Mouse (Mus musculus): ENCODE data around the gene Atp2b4. TPM values are rescaled to one million over a fixed set of nuclear protein-coding genes. Genes with fewer than 3 reads are reported as not detected.

Atp2b4 gene
- polyA plus RNA-seq, 1 experiment from 2014 or later, result 8.2 TPM

- no peak for DNase-seq (ENCODE audit: low spot score)
- no peak for ATAC-seq (replicated peaks; ENCODE audit: low FRiP score)
- Histone ChIP-seq H3K27me3 (ENCODE audit: control insufficient read depth, insufficient read depth, low read length) (no peaks in the 10 kb centered on the region), H3K36me3 (ENCODE audit: control insufficient read depth, insufficient read depth, low read length) (no peaks in the 10 kb centered on the region), H3K4me2 (ENCODE audit: low read depth, low read length, severe bottlenecking) (no peak overlapping the region), H3K27ac (ENCODE audit: low read depth, low read length) (no peak overlapping the region), H3K9me3 (ENCODE audit: control insufficient read depth, low read length) (no peaks in the 10 kb centered on the region), H3K9ac (ENCODE audit: low read length) (no peak overlapping the region), H3K4me1 (replicated peaks; ENCODE audit: control insufficient read depth, insufficient read depth, low read length) (no peaks in the 10 kb centered on the region), H3K4me3 (ENCODE audit: low read depth, low read length) (no peak overlapping the region)
- WGBS, result 87% methylated on average over 7 of the region's 7 CpGs
Measured at GRCm38 (mm10) chr1:133720342-133720741, 80.5 kb downstream of the Atp2b4 start.

- 90% methylated on average over 8 of the region's 8 CpGs for WGBS
- DNase-seq (ENCODE audit: low spot score), result no peak
Measured at GRCm38 (mm10) chr1:133718786-133719185, 82.1 kb downstream of the Atp2b4 start.

GRCm38 (mm10) chr1:133718296-133718695 is 82.5 kb downstream of the Atp2b4 start:
- no peaks in the 10 kb centered on the region for H3K36me3 ChIP-seq (ENCODE audit: control insufficient read depth, insufficient read depth, low read length)
- H3K4me2 ChIP-seq (ENCODE audit: low read depth, low read length, severe bottlenecking), result no peak overlapping the region
- no peak overlapping the region for H3K9ac ChIP-seq (ENCODE audit: low read length)
- no peaks in the 10 kb centered on the region for H3K9me3 ChIP-seq (ENCODE audit: control insufficient read depth, low read length)
- H3K27ac ChIP-seq (ENCODE audit: low read depth, low read length), result no peak overlapping the region
- ATAC-seq (replicated peaks; ENCODE audit: low FRiP score) (no peak), DNase-seq (ENCODE audit: low spot score) (no peak)
- H3K27me3 ChIP-seq (ENCODE audit: control insufficient read depth, insufficient read depth, low read length), result no peaks in the 10 kb centered on the region
- H3K4me1 ChIP-seq (replicated peaks; ENCODE audit: control insufficient read depth, insufficient read depth, low read length), result no peaks in the 10 kb centered on the region
- 85% methylated on average over 3 of the region's 3 CpGs for WGBS
- no peak overlapping the region for H3K4me3 ChIP-seq (ENCODE audit: low read depth, low read length)

More at GRCm38 (mm10) chr1:133718786-133719185, 82.1 kb downstream of the Atp2b4 start:
- Histone ChIP-seq H3K9me3 (ENCODE audit: control insufficient read depth, low read length) (no peaks in the 10 kb centered on the region), H3K9ac (ENCODE audit: low read length) (no peak overlapping the region), H3K36me3 (ENCODE audit: control insufficient read depth, insufficient read depth, low read length) (no peaks in the 10 kb centered on the region), H3K4me3 (ENCODE audit: low read depth, low read length) (no peak overlapping the region), H3K27me3 (ENCODE audit: control insufficient read depth, insufficient read depth, low read length) (no peaks in the 10 kb centered on the region), H3K4me1 (replicated peaks; ENCODE audit: control insufficient read depth, insufficient read depth, low read length) (no peaks in the 10 kb centered on the region), H3K4me2 (ENCODE audit: low read depth, low read length, severe bottlenecking) (no peak overlapping the region), H3K27ac (ENCODE audit: low read depth, low read length) (no peak overlapping the region)
- no peak for ATAC-seq (replicated peaks; ENCODE audit: low FRiP score)

- H3K4me3 ChIP-seq (ENCODE audit: low read depth, low read length), result no peak overlapping the region
- no peak overlapping the region for H3K27ac ChIP-seq (ENCODE audit: low read depth, low read length)
- ATAC-seq (replicated peaks; ENCODE audit: low FRiP score) (no peak), DNase-seq (ENCODE audit: low spot score) (peak; percentile 65)
- H3K36me3 ChIP-seq (ENCODE audit: control insufficient read depth, insufficient read depth, low read length), result no peaks in the 10 kb centered on the region
- H3K27me3 ChIP-seq (ENCODE audit: control insufficient read depth, insufficient read depth, low read length), result no peaks in the 10 kb centered on the region
- no peaks in the 10 kb centered on the region for H3K9me3 ChIP-seq (ENCODE audit: control insufficient read depth, low read length)
- H3K4me2 ChIP-seq (ENCODE audit: low read depth, low read length, severe bottlenecking), result no peak overlapping the region
- no peak overlapping the region for H3K9ac ChIP-seq (ENCODE audit: low read length)
- WGBS, result 28% methylated on average over 7 of the region's 7 CpGs
- H3K4me1 ChIP-seq (replicated peaks; ENCODE audit: control insufficient read depth, insufficient read depth, low read length), result 0 out of 2 replicates have a peak, but pooled peaks cover 3% of the 10 kb centered on the region
Measured at GRCm38 (mm10) chr1:133716464-133716863, 84.4 kb downstream of the Atp2b4 start.

GRCm38 (mm10) chr1:133715191-133715590 is 85.7 kb downstream of the Atp2b4 start:
- no peaks in the 10 kb centered on the region for H3K27me3 ChIP-seq (ENCODE audit: control insufficient read depth, insufficient read depth, low read length)
- 86% methylated on average over 1 of the region's 1 CpGs for WGBS
- 0 out of 2 replicates have a peak, but pooled peaks cover 3% of the 10 kb centered on the region for H3K4me1 ChIP-seq (replicated peaks; ENCODE audit: control insufficient read depth, insufficient read depth, low read length)
- no peak overlapping the region for H3K27ac ChIP-seq (ENCODE audit: low read depth, low read length)
- H3K36me3 ChIP-seq (ENCODE audit: control insufficient read depth, insufficient read depth, low read length), result no peaks in the 10 kb centered on the region
- no peaks in the 10 kb centered on the region for H3K9me3 ChIP-seq (ENCODE audit: control insufficient read depth, low read length)
- DNase-seq (ENCODE audit: low spot score) (no peak), ATAC-seq (replicated peaks; ENCODE audit: low FRiP score) (no peak)
- H3K9ac ChIP-seq (ENCODE audit: low read length), result no peak overlapping the region
- no peak overlapping the region for H3K4me2 ChIP-seq (ENCODE audit: low read depth, low read length, severe bottlenecking)
- no peak overlapping the region for H3K4me3 ChIP-seq (ENCODE audit: low read depth, low read length)

GRCm38 (mm10) chr1:133713009-133713370 is 87.9 kb downstream of the Atp2b4 start:
- Histone ChIP-seq H3K4me3 (ENCODE audit: low read depth, low read length) (no peak overlapping the region), H3K27me3 (ENCODE audit: control insufficient read depth, insufficient read depth, low read length) (no peaks in the 10 kb centered on the region), H3K27ac (ENCODE audit: low read depth, low read length) (no peak overlapping the region), H3K4me2 (ENCODE audit: low read depth, low read length, severe bottlenecking) (no peak overlapping the region), H3K4me1 (replicated peaks; ENCODE audit: control insufficient read depth, insufficient read depth, low read length) (0 out of 2 replicates have a peak, but pooled peaks cover 3% of the 10 kb centered on the region), H3K36me3 (ENCODE audit: control insufficient read depth, insufficient read depth, low read length) (no peaks in the 10 kb centered on the region), H3K9ac (ENCODE audit: low read length) (no peak overlapping the region), H3K9me3 (ENCODE audit: control insufficient read depth, low read length) (no peaks in the 10 kb centered on the region)
- WGBS, result 40% methylated on average over 2 of the region's 2 CpGs
- DNase-seq (ENCODE audit: low spot score) (no peak), ATAC-seq (replicated peaks; ENCODE audit: low FRiP score) (no peak)

GRCm38 (mm10) chr1:133712288-133713008 is 88.4 kb downstream of the Atp2b4 start:
- no peak for ATAC-seq (replicated peaks; ENCODE audit: low FRiP score)
- whole genome bisulfite sequencing, result 50% methylated on average over 12 of the region's 12 CpGs
- Histone ChIP-seq H3K4me2 (ENCODE audit: low read depth, low read length, severe bottlenecking) (no peak overlapping the region), H3K27me3 (ENCODE audit: control insufficient read depth, insufficient read depth, low read length) (no peaks in the 10 kb centered on the region), H3K9ac (ENCODE audit: low read length) (no peak overlapping the region), H3K9me3 (ENCODE audit: control insufficient read depth, low read length) (no peaks in the 10 kb centered on the region), H3K36me3 (ENCODE audit: control insufficient read depth, insufficient read depth, low read length) (no peaks in the 10 kb centered on the region), H3K4me3 (ENCODE audit: low read depth, low read length) (no peak overlapping the region), H3K27ac (ENCODE audit: low read depth, low read length) (no peak overlapping the region), H3K4me1 (replicated peaks; ENCODE audit: control insufficient read depth, insufficient read depth, low read length) (0 out of 2 replicates have a peak, but pooled peaks cover 3% of the 10 kb centered on the region)
- DNase-seq (ENCODE audit: low spot score), result no peak

GRCm38 (mm10) chr1:133711376-133711775 is 89.5 kb downstream of the Atp2b4 start:
- H3K9ac ChIP-seq (ENCODE audit: low read length), result no peak overlapping the region
- 0 out of 2 replicates have a peak, but pooled peaks cover 3% of the 10 kb centered on the region for H3K4me1 ChIP-seq (replicated peaks; ENCODE audit: control insufficient read depth, insufficient read depth, low read length)
- H3K27me3 ChIP-seq (ENCODE audit: control insufficient read depth, insufficient read depth, low read length), result no peaks in the 10 kb centered on the region
- DNase-seq (ENCODE audit: low spot score), result no peak
- H3K27ac ChIP-seq (ENCODE audit: low read depth, low read length), result no peak overlapping the region
- WGBS, result 46% methylated on average over 6 of the region's 6 CpGs
- no peaks in the 10 kb centered on the region for H3K36me3 ChIP-seq (ENCODE audit: control insufficient read depth, insufficient read depth, low read length)
- H3K4me2 ChIP-seq (ENCODE audit: low read depth, low read length, severe bottlenecking), result no peak overlapping the region
- ATAC-seq (replicated peaks; ENCODE audit: low FRiP score), result no peak
- H3K9me3 ChIP-seq (ENCODE audit: control insufficient read depth, low read length), result no peaks in the 10 kb centered on the region
- H3K4me3 ChIP-seq (ENCODE audit: low read depth, low read length), result no peak overlapping the region

- 37% methylated on average over 6 of the region's 6 CpGs for whole genome bisulfite sequencing
- no peak for DNase-seq (ENCODE audit: low spot score)
- no peaks in the 10 kb centered on the region for H3K27me3 ChIP-seq (ENCODE audit: control insufficient read depth, insufficient read depth, low read length)
- H3K36me3 ChIP-seq (ENCODE audit: control insufficient read depth, insufficient read depth, low read length), result no peaks in the 10 kb centered on the region
- no peak overlapping the region for H3K27ac ChIP-seq (ENCODE audit: low read depth, low read length)
- H3K4me3 ChIP-seq (ENCODE audit: low read depth, low read length), result no peak overlapping the region
- ATAC-seq (replicated peaks; ENCODE audit: low FRiP score), result no peak
- H3K4me1 ChIP-seq (replicated peaks; ENCODE audit: control insufficient read depth, insufficient read depth, low read length), result 0 out of 2 replicates have a peak, but pooled peaks cover 3% of the 10 kb centered on the region
- no peak overlapping the region; the same call in 1 of the 2 replicates for H3K9ac ChIP-seq (ENCODE audit: low read length)
- H3K9me3 ChIP-seq (ENCODE audit: control insufficient read depth, low read length), result no peaks in the 10 kb centered on the region
- no peak overlapping the region for H3K4me2 ChIP-seq (ENCODE audit: low read depth, low read length, severe bottlenecking)
Measured at GRCm38 (mm10) chr1:133710895-133711294, 89.9 kb downstream of the Atp2b4 start.

Data from forebrain, embryonic 11.5 days (tissue).